Mouse (Mus musculus): ENCODE measurements around the gene Add3. TPM values are rescaled to one million over a fixed set of nuclear protein-coding genes. Genes with fewer than 3 reads are reported as not detected.

Add3 gene
- polyA plus RNA-seq, 1 experiment from 2014 or later = 66.5 TPM

DNA sequence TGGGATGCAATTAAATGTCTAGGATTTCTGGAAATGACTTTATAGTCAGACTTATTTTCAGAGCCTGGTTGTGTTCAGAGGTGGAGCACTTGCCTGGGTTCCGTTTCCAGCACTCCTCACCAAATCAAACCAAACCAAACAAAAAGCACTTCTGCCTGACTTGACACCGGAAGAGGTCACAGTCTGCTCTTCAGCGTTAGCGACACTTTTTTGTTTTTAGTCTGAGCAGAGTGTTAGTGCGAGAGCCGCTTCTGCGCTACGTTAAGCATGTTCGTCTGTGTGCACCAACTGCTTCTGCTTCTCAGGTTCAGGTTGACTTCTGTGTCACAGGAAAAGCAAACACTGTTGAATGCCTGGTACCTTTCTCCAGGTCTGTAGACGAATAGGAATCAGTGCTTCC, 44.0 kb downstream of the Add3 start:
- Histone ChIP-seq H3K27me3 (ENCODE audit: insufficient read depth, low read length) (no peaks in the 10 kb centered on the region), H3K36me3 (ENCODE audit: insufficient read depth, low read length) (no peaks in the 10 kb centered on the region), H3K4me3 (replicated peaks; ENCODE audit: low read depth, low read length) (no peak overlapping the region), H3K4me1 (replicated peaks; ENCODE audit: insufficient read depth, low read length) (peaks cover 32% of the 10 kb centered on the region), H3K9me3 (replicated peaks; ENCODE audit: low read length) (no peaks in the 10 kb centered on the region), H3K9ac (ENCODE audit: low read depth, low read length) (peak overlapping the region; percentile 27; the same call in 1 of the 2 replicates), H3K27ac (peak overlapping the region; percentile 58; the same call in 1 of the 2 replicates), H3K4me2 (ENCODE audit: low read length) (peak overlapping the region; percentile 26)
- no peak for TF ChIP-seq CTCF (IDR thresholded peaks at IDR 0.05; ENCODE audit: low read depth)
- no peak for ATAC-seq (replicated peaks; ENCODE audit: low FRiP score, low read depth)
- 12% methylated on average over 10 of the region's 10 CpGs for WGBS
- DNase-seq (ENCODE audit: low spot score) = peak; percentile 50

DNA sequence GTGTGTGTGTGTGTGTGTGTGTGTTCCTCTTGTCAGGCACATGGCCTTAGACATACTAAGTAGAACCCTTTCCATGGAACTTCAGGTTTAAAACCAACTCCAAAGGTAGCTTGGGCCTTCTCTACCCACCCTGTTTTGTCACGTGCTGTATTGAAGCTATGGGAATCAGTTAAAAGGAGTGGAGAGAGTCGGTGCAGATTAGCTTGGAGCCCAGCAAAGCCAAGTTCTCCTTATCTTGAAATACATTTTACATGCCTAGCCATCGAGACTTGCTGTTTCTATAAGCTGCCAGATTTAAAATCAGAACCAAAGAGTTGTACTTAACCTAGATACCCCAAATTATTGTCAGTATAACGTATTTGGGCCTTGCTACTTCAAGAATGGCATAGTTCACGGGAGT, 44.7 kb downstream of the Add3 start:
- 81% methylated on average over 5 of the region's 5 CpGs for WGBS
- ATAC-seq (replicated peaks; ENCODE audit: low FRiP score, low read depth) = no peak

DNA sequence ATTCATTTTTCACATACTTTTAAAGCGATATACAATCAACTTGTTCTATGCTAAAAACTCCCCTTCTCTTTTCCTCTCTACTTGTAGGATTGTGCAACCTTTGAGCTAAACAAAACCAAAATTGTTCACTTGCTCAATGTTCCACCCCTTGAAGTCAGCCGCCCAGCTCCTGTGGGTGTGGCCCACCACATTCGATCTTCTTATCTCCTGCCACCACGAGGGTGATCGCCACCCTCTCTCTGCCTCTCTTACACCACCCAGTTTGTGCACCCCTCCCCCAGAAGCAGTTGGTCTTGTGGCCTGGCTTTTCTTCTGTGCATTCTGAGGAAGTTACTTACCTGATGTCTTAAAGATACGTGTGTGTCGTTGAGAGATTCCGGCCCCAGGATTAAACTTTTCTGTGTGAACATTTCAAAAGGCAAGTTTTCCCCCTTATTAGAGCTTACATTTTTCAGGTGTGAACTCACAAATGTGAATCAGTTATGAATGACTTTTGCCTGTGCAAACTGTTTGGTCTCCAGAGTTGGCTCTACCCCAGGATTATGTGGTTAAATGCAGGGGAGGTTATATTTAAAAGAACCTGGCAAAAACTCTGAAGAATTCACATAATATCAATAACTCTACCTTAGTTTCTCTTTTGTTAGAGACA, 45.4 kb downstream of the Add3 start:
- no peak for TF ChIP-seq CTCF (IDR thresholded peaks at IDR 0.05; ENCODE audit: low read depth)
- H3K27me3 ChIP-seq (ENCODE audit: insufficient read depth, low read length) = no peaks in the 10 kb centered on the region
- no peaks in the 10 kb centered on the region for H3K36me3 ChIP-seq (ENCODE audit: insufficient read depth, low read length)
- H3K27ac ChIP-seq = 0 out of 2 replicates have a peak overlapping the region, but pooled peaks have one; percentile 8
- H3K4me1 ChIP-seq (replicated peaks; ENCODE audit: insufficient read depth, low read length) = peaks cover 32% of the 10 kb centered on the region
- no peak for DNase-seq (ENCODE audit: low spot score)
- no peaks in the 10 kb centered on the region for H3K9me3 ChIP-seq (replicated peaks; ENCODE audit: low read length)
- no peak overlapping the region for H3K4me2 ChIP-seq (ENCODE audit: low read length)
- H3K4me3 ChIP-seq (replicated peaks; ENCODE audit: low read depth, low read length) = no peak overlapping the region
- 51% methylated on average over 8 of the region's 8 CpGs for WGBS
- no peak for ATAC-seq (replicated peaks; ENCODE audit: low FRiP score, low read depth)
- H3K9ac ChIP-seq (ENCODE audit: low read depth, low read length) = no peak overlapping the region

More for the DNA sequence above, 44.7 kb downstream of the Add3 start:
- H3K36me3 ChIP-seq (ENCODE audit: insufficient read depth, low read length) = no peaks in the 10 kb centered on the region
- H3K4me1 ChIP-seq (replicated peaks; ENCODE audit: insufficient read depth, low read length) = peaks cover 32% of the 10 kb centered on the region
- no peaks in the 10 kb centered on the region for H3K9me3 ChIP-seq (replicated peaks; ENCODE audit: low read length)
- no peak overlapping the region for H3K4me3 ChIP-seq (replicated peaks; ENCODE audit: low read depth, low read length)
- no peak overlapping the region for H3K9ac ChIP-seq (ENCODE audit: low read depth, low read length)
- DNase-seq (ENCODE audit: low spot score) = no peak
- no peak overlapping the region for H3K4me2 ChIP-seq (ENCODE audit: low read length)
- peak overlapping the region; percentile 58; the same call in 1 of the 2 replicates for H3K27ac ChIP-seq
- no peaks in the 10 kb centered on the region for H3K27me3 ChIP-seq (ENCODE audit: insufficient read depth, low read length)
- no peak for TF ChIP-seq CTCF (IDR thresholded peaks at IDR 0.05; ENCODE audit: low read depth)

DNA sequence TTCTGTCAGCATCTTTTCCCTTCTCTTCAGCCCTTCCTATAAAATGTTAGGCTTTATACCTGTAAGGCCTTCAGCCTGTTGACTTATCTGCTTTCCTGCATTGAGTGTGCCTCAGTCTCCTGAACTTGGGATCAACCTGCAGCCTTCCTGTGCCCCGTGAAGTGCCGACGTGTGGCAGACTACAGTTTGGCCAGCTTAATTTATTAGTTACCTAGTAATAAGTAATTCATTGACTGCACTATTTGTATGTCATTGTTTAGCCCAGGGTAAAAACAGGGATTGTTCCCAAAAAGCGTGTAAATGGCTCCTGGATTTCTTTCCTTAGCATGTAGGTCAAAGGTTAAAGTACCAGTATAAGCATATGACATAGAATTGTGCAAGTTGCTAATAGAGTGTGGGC, 46.2 kb downstream of the Add3 start:
- Histone ChIP-seq H3K36me3 (ENCODE audit: insufficient read depth, low read length) (no peaks in the 10 kb centered on the region), H3K27ac (no peak overlapping the region), H3K27me3 (ENCODE audit: insufficient read depth, low read length) (no peaks in the 10 kb centered on the region), H3K4me2 (ENCODE audit: low read length) (no peak overlapping the region), H3K4me3 (replicated peaks; ENCODE audit: low read depth, low read length) (no peak overlapping the region), H3K4me1 (replicated peaks; ENCODE audit: insufficient read depth, low read length) (peaks cover 26% of the 10 kb centered on the region), H3K9me3 (replicated peaks; ENCODE audit: low read length) (no peaks in the 10 kb centered on the region), H3K9ac (ENCODE audit: low read depth, low read length) (no peak overlapping the region)
- no peak for ATAC-seq (replicated peaks; ENCODE audit: low FRiP score, low read depth)
- TF ChIP-seq CTCF (IDR thresholded peaks at IDR 0.05; ENCODE audit: low read depth) = no peak
- WGBS = 35% methylated on average over 4 of the region's 4 CpGs
- DNase-seq (ENCODE audit: low spot score) = no peak

DNA sequence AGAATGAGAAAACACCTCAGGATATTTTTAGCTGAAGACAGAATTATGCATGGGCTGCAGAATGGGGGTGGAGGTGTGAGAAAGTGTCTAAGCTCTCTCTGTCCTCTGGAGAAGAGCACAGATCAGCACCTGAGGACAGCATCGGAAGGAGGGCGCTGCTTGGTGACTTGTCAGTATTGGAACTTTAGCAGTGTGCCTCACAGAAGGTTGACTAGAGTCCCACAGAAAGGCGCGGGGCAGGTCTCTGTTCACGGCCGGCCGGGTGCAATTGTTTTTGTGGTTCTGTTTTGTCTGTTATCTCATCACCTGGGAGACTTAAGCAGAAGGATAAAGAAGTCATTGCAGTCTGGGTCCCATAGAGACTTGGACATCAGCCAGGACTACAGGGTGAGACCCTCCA, 47.3 kb downstream of the Add3 start:
- no peaks in the 10 kb centered on the region for H3K27me3 ChIP-seq (ENCODE audit: insufficient read depth, low read length)
- no peak for TF ChIP-seq CTCF (IDR thresholded peaks at IDR 0.05; ENCODE audit: low read depth)
- no peaks in the 10 kb centered on the region for H3K9me3 ChIP-seq (replicated peaks; ENCODE audit: low read length)
- no peaks in the 10 kb centered on the region for H3K36me3 ChIP-seq (ENCODE audit: insufficient read depth, low read length)
- WGBS = 67% methylated on average over 7 of the region's 7 CpGs
- H3K4me3 ChIP-seq (replicated peaks; ENCODE audit: low read depth, low read length) = no peak overlapping the region
- H3K27ac ChIP-seq = peak overlapping the region; percentile 25; the same call in 1 of the 2 replicates
- peaks cover 25% of the 10 kb centered on the region for H3K4me1 ChIP-seq (replicated peaks; ENCODE audit: insufficient read depth, low read length)
- no peak overlapping the region for H3K9ac ChIP-seq (ENCODE audit: low read depth, low read length)
- DNase-seq (ENCODE audit: low spot score) (no peak), ATAC-seq (replicated peaks; ENCODE audit: low FRiP score, low read depth) (no peak)
- no peak overlapping the region for H3K4me2 ChIP-seq (ENCODE audit: low read length)

DNA sequence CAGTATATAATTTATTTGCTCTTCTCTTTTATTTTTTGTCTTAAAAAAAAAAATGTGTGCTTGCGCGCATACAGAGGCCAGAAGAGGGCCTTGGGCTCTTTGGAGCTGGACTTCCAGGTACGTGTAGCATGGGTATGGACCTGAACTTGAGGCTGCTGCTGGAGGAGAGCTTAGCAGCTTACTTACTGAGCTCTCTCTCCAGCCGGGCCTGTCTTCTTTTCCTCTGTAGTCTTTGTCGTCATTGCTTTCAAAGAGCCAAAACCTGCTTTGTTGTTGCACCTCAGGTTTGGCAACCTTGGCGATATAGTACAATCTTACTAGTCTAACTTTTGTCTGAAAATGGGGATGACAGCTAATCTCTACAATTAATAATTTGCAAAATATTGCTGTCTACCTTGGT, 47.9 kb downstream of the Add3 start:
- no peak overlapping the region for H3K9ac ChIP-seq (ENCODE audit: low read depth, low read length)
- no peak overlapping the region for H3K4me3 ChIP-seq (replicated peaks; ENCODE audit: low read depth, low read length)
- no peak overlapping the region for H3K4me2 ChIP-seq (ENCODE audit: low read length)
- ATAC-seq (replicated peaks; ENCODE audit: low FRiP score, low read depth) (no peak), DNase-seq (ENCODE audit: low spot score) (no peak)
- no peaks in the 10 kb centered on the region for H3K36me3 ChIP-seq (ENCODE audit: insufficient read depth, low read length)
- no peaks in the 10 kb centered on the region for H3K9me3 ChIP-seq (replicated peaks; ENCODE audit: low read length)
- H3K4me1 ChIP-seq (replicated peaks; ENCODE audit: insufficient read depth, low read length) = peaks cover 22% of the 10 kb centered on the region
- 0 out of 2 replicates have a peak, but pooled peaks have one; percentile 9 for TF ChIP-seq CTCF (IDR thresholded peaks at IDR 0.05; ENCODE audit: low read depth)
- WGBS = 76% methylated on average over 6 of the region's 6 CpGs
- no peaks in the 10 kb centered on the region for H3K27me3 ChIP-seq (ENCODE audit: insufficient read depth, low read length)
- H3K27ac ChIP-seq = no peak overlapping the region
